Mouse (Mus musculus) limb, embryonic 14.5 days (tissue): ENCODE results near the gene Cecr2. TPM values are rescaled to one million over a fixed set of nuclear protein-coding genes. Genes with fewer than 3 reads are reported as not detected.

Experiments
- ATAC-seq: fragments of 200-750 bp; cut with Nextera tagmentation; 2 replicates; pipeline ENCODE4 v1.8.0; 2017; ENCODE audit warnings: low read depth, moderate number of reproducible peaks, moderate TSS enrichment; ENCODE audit not compliant: low FRiP score
- DNase-seq: peaks from one replicate; pipeline ENCODE4 v3.0.0-alpha.2; 2015; ENCODE audit warnings: low spot score
- H3K27ac ChIP-seq: fragments of 300-500 bp; sonication (generic); replicated peaks from 2 replicates; pipeline ENCODE4 v1.5.1; 2014; ENCODE audit warnings: low read depth, mild to moderate bottlenecking, low read length, moderate library complexity, mixed read lengths
- H3K27me3 ChIP-seq: fragments of 300-500 bp; sonication (generic); 2 replicates; pipeline ENCODE4 v1.6.1; 2014; ENCODE audit warnings: low read length, mixed read lengths; ENCODE audit not compliant: control insufficient read depth, insufficient read depth
- H3K36me3 ChIP-seq: fragments of 300-500 bp; sonication (generic); 2 replicates; pipeline ENCODE4 v1.6.1; 2014; ENCODE audit warnings: mild to moderate bottlenecking, low read length, moderate library complexity, mixed read lengths; ENCODE audit not compliant: control insufficient read depth, insufficient read depth
- H3K4me1 ChIP-seq: fragments of 300-500 bp; sonication (generic); 2 replicates; pipeline ENCODE4 v1.6.1; 2014; ENCODE audit warnings: antibody characterized with exemption, low read length, mixed read lengths; ENCODE audit not compliant: control insufficient read depth, insufficient read depth
- H3K4me2 ChIP-seq: fragments of 300-500 bp; sonication (generic); replicated peaks from 2 replicates; pipeline ENCODE4 v1.6.1; 2014; ENCODE audit warnings: low read depth, mild to moderate bottlenecking, low read length, moderate library complexity; ENCODE audit not compliant: severe bottlenecking
- H3K4me3 ChIP-seq: fragments of 300-500 bp; sonication (generic); replicated peaks from 2 replicates; pipeline ENCODE4 v1.5.1; 2014; ENCODE audit warnings: low read length
- H3K9ac ChIP-seq: fragments of 300-500 bp; sonication (generic); 2 replicates; pipeline ENCODE4 v1.6.1; 2014; ENCODE audit warnings: mild to moderate bottlenecking, low read depth, low read length, moderate library complexity; ENCODE audit not compliant: severe bottlenecking
- H3K9me3 ChIP-seq: fragments of 300-500 bp; sonication (generic); 2 replicates; pipeline ENCODE4 v1.6.1; 2016; ENCODE audit warnings: low read length; ENCODE audit not compliant: control insufficient read depth
- POLR2A ChIP-seq: fragments of 200-500 bp; IDR thresholded peaks from 2 replicates; pipeline ENCODE4 v1.8.0; 2012; ENCODE audit warnings: inconsistent platforms, mild to moderate bottlenecking, moderate library complexity, borderline replicate concordance; ENCODE audit not compliant: insufficient read depth, insufficient read length; ENCODE audit errors: extremely low read depth
- WGBS: fragments of 180-500 bp; shearing (Covaris S2); extraction: QIAGEN DNeasy Blood & Tissue Kit; methylation state at CpG from one replicate; pipeline ENCODE4 v1.1.7; 2014; 5-methylcytosine and 5-hydroxymethylcytosine counted together
- polyA plus RNA-seq, 2 experiments: library from polyadenylated mRNA; depleted of rRNA in 1 of 2; stranded (reverse) in 1 of 2; unstranded in 1 of 2; fragments of >200 nt; fragmentation: Nextera tagmentation in 1 of 2; extraction: Ambion mirVana in 1 of 2; gene quantifications; 2 replicates each; pipeline versions ENCODE4 v1.2.1 to v1.2.3; 2012 to 2014

Cecr2 gene
- polyA plus RNA-seq, 2 experiments = 4.1 to 4.8 TPM

DNA sequence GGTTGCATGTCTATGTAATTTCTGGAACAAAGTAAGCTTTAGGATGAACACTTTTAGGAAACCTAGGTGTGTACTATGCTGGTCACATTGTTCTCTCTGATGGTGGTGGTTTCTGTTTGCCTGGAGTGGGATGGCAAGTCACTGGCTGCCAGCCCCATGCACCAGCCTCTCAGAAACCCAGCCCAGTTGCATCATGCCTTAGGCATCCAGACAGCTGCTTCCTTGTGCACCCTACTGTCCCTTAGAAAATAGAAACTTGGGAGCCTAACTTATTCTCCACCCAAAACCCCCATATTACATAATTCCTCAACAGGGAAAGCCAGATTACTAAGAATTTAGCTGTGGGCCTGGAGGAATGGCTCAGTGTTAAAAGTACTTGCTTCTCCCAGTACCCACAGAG is 105.9 kb downstream of the Cecr2 start:
- no peak for DNase-seq
- no peak for ATAC-seq
- Histone ChIP-seq H3K4me2 (no peak overlapping the region), H3K4me1 (no peaks in the 10 kb centered on the region), H3K4me3 (no peak overlapping the region), H3K27me3 (no peaks in the 10 kb centered on the region), H3K27ac (no peak overlapping the region), H3K9ac (no peak overlapping the region), H3K9me3 (no peaks in the 10 kb centered on the region), H3K36me3 (no peaks in the 10 kb centered on the region)
- no peak for TF ChIP-seq POLR2A

DNA sequence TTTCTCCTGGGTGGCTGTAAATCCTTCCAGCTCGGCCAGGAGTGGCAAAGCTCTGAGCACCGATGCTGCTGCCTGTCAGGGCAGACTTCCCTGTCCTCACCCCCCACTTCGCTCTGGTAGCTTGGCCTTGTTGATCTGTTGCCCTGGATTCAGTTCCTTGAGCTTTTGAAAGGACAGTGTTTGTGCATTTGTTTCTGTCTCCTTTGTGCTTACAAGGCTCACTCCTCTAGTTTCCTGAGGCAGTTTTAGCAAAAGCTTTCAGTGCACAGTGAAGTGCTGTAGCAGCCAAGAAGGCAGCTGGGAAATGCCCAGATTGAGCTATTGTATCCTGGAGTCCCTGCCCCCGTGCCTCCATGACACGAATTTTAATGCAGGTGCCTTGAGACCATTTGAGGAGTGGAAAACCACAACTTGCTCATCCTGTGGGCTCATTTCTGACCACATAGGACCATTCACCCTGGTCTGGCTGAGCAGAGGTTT is 107.0 kb downstream of the Cecr2 start, which contains the start of gene Slc25a18:
Gene Slc25a18, plus strand, starts transcription at position 430 of the 480 bp plus-strand sequence.
- no peaks in the 10 kb centered on the region for H3K9me3 ChIP-seq
- H3K36me3 ChIP-seq = no peaks in the 10 kb centered on the region
- no peak for DNase-seq
- no peak for ATAC-seq
- H3K4me3 ChIP-seq = no peak within 1 kb of the TSS
- no peaks in the 10 kb centered on the region for H3K27me3 ChIP-seq
- TF ChIP-seq POLR2A = no peak
- H3K9ac ChIP-seq = no peak within 1 kb of the TSS
- no peak within 1 kb of the TSS for H3K27ac ChIP-seq
- WGBS = 79% methylated on average over 5 of the region's 5 CpGs
- H3K4me1 ChIP-seq = no peaks in the 10 kb centered on the region
- no peak within 1 kb of the TSS for H3K4me2 ChIP-seq

DNA sequence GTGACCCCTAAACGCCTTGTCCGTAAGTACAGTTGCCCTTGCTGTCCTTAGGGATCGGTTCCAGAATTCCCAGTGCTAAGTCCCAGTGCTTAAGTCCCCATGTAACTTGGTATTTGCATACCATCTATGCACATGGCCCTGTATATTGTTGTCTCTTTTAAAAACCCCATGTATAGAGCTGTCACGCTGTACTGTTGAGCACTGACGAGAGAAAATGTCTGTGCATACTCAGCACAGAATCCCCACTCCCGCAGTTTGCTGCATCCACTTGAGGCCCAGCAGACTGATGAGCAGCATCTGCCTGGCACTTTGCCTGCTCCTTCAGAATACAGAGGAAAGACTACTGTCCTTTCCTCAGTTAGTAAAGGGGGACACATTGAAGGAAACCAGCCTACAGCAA is 107.6 kb downstream of the Cecr2 start:
- Histone ChIP-seq H3K27me3 (no peaks in the 10 kb centered on the region), H3K9me3 (no peaks in the 10 kb centered on the region), H3K4me1 (no peaks in the 10 kb centered on the region), H3K27ac (no peak overlapping the region), H3K36me3 (no peaks in the 10 kb centered on the region), H3K9ac (no peak overlapping the region), H3K4me2 (no peak overlapping the region), H3K4me3 (no peak overlapping the region)
- no peak for TF ChIP-seq POLR2A
- ATAC-seq (no peak), DNase-seq (no peak)
- 82% methylated on average over 6 of the region's 6 CpGs for WGBS

DNA sequence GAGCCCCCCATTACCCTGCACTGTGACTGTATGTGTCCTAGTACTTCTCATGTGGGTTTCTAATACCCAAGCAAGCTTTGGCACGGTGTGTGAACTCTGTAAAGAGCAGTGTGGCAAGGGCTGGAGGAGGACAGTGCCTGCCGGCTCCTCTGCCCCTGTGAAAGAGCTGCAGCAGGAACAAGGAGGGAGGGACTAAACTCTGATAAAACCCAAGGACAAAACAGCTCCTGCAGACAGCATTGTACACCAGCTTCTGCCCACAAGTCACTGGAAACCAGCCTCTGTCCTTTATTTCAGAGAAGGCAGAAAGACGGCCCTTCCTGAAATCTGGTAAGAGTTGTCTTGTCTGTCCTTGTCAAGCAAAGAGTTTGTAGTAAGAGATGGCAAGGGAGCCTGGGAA is 110.1 kb downstream of the Cecr2 start:
- WGBS = 87% methylated on average over 3 of the region's 3 CpGs
- no peak overlapping the region for H3K4me3 ChIP-seq

DNA sequence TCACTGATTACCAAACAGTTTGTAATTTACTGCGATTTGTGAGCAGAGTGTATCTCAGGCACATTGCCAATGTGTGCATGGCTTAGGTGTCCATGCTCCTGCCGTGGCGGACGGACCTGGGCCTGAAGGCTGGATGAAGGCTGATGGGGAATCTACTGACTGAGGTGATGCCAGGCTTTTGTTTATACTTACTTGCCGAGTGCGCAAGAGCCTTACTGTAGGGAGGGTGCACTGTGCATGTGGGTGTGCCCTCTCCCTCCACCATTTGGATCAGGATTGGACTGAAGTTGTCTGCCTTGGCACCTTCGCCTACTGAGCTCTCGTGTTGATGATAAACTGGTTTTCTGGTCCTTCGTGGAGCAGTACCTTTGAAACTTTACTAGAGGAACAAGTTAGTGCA is 111.4 kb downstream of the Cecr2 start:
- DNase-seq = no peak
- H3K27me3 ChIP-seq = no peaks in the 10 kb centered on the region
- TF ChIP-seq POLR2A = no peak
- H3K27ac ChIP-seq = no peak overlapping the region
- no peaks in the 10 kb centered on the region for H3K36me3 ChIP-seq
- H3K4me3 ChIP-seq = no peak overlapping the region
- 85% methylated on average over 9 of the region's 9 CpGs for WGBS
- no peaks in the 10 kb centered on the region for H3K4me1 ChIP-seq
- no peaks in the 10 kb centered on the region for H3K9me3 ChIP-seq
- no peak overlapping the region for H3K4me2 ChIP-seq
- ATAC-seq = no peak
- H3K9ac ChIP-seq = no peak overlapping the region

More for the DNA sequence above, 110.1 kb downstream of the Cecr2 start:
- no peak for TF ChIP-seq POLR2A
- DNase-seq (no peak), ATAC-seq (no peak)
- Histone ChIP-seq H3K27ac (no peak overlapping the region), H3K27me3 (no peaks in the 10 kb centered on the region), H3K4me2 (no peak overlapping the region), H3K9ac (no peak overlapping the region), H3K4me1 (no peaks in the 10 kb centered on the region), H3K36me3 (no peaks in the 10 kb centered on the region), H3K9me3 (no peaks in the 10 kb centered on the region)

DNA sequence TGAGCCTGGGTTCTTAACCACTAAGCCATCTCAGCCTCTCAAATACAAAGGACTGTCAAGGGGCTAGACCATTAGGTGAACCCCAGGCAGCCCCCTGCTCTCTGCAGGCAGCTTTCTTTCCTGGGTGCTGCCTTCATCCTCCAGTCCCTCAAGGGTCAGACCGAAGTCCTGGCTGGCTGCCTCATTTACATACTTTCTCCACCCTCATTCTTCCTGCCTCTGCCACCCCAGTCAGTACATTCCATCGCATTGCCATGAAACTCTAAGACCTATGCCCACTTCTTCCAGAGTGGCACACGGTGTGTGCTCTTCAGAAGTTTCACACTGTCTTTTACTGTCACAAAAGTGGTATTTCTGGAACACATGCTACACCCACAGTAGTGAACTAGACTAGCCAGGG is 112.1 kb downstream of the Cecr2 start:
- Histone ChIP-seq H3K9ac (no peak overlapping the region), H3K9me3 (no peaks in the 10 kb centered on the region), H3K27ac (no peak overlapping the region), H3K4me2 (no peak overlapping the region), H3K27me3 (no peaks in the 10 kb centered on the region), H3K4me1 (no peaks in the 10 kb centered on the region), H3K36me3 (no peaks in the 10 kb centered on the region), H3K4me3 (no peak overlapping the region)
- WGBS = 48% methylated on average over 3 of the region's 3 CpGs
- TF ChIP-seq POLR2A = no peak
- DNase-seq = no peak
- no peak for ATAC-seq
